Mouse (Mus musculus): ENCODE measurements at regions not wholly inside any gene's neighbourhood (a gene's known extent, or its start where the extent isn't known, plus 50 kb on each side); places are given as distances from the start of the nearest gene placed in this dataset.
A peak's percentile ranks its signal among the peaks of the same experiment; 100 is the strongest.
"Not testable (repeated sequence)": the region's sequence is repeated elsewhere in the genome, so short reads cannot be mapped to it uniquely, and the experiment has no call there.

DNA sequence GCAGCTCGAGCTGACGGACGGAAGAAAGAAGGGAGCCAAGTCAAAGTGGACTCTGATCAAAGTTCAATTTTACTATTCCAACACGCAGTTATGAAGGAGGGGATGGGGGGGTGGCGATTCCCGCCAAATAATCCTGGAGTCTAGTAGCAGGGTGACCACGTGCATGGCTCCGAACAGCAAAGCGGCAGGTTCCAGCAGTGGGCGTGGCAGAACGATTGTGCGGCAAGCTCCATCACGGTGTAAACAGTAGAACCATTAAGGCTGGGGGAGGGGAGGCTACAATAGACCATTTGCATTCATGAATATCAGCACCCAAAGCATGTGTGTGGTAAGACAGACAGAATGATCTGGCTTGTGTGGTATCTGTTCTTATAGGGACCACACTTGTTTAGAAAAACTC, 237.6 kb downstream of the Sorl1 start:
- WGBS = 91% methylated on average over 13 of the region's 13 CpGs
- not testable (repeated sequence) for H3K27ac ChIP-seq (ENCODE audit: poor library complexity, severe bottlenecking); ATAC-seq (ENCODE audit: insufficient number of reproducible peaks, low FRiP score)

DNA sequence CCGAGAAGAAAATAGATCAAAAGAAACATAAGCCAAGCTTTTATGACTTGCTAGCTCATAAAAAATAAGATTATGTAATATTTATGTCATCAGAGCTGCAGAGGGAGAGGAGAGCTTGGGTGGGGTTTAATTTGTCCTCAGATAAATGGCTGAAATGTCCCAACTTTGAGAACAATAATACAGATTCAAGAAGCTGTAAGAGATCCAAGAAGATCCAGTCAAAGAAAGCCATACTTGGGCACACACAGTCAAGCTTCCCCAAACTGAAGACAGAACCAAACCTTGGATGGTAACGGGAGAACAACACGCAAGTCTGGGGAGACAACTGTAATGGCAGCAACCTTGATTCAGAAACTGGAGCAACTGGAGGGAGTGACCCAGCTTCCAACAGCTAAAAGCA, 243.6 kb downstream of the Sorl1 start:
- Histone ChIP-seq H3K9ac (no peak overlapping the region), H3K4me3 (no peak overlapping the region), H3K9me3 (replicated peaks) (no peaks in the 10 kb centered on the region), H3K27me3 (replicated peaks) (no peaks in the 10 kb centered on the region), H3K4me2 (no peak overlapping the region), H3K36me3 (no peaks in the 10 kb centered on the region), H3K4me1 (replicated peaks) (peaks cover 24% of the 10 kb centered on the region), H3K27ac (ENCODE audit: poor library complexity, severe bottlenecking) (no peak overlapping the region)
- 91% methylated on average over 3 of the region's 3 CpGs for WGBS
- ATAC-seq (ENCODE audit: insufficient number of reproducible peaks, low FRiP score) = no peak

More for the DNA sequence above, 237.6 kb downstream of the Sorl1 start:
- not testable (repeated sequence) for H3K36me3 ChIP-seq; H3K9me3 ChIP-seq (replicated peaks); H3K9ac ChIP-seq; H3K4me2 ChIP-seq; H3K4me3 ChIP-seq; H3K27me3 ChIP-seq (replicated peaks)
- peaks cover 18% of the 10 kb centered on the region for H3K4me1 ChIP-seq (replicated peaks)

DNA sequence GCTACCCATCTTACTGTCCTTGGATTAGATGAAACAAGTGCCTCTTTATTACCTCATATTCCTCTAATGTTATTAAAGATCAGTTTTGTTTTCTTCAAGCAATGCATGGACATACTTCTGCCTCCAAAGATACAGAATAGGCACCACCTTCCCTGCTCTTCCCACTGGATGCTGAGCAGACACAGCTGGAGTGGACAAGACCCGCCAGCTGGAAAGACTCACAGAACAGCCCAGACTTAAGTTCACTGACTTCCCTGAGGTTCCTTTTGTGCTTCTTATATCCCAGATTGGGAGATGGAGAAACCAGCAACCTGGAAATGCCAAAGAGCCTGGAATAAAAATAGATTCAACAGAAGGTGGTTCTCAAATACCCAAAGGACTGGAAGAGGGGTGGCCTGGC, 245.0 kb downstream of the Sorl1 start:
- Histone ChIP-seq H3K27ac (ENCODE audit: poor library complexity, severe bottlenecking) (no peak overlapping the region), H3K36me3 (no peaks in the 10 kb centered on the region), H3K4me3 (no peak overlapping the region), H3K9me3 (replicated peaks) (no peaks in the 10 kb centered on the region), H3K4me2 (no peak overlapping the region), H3K27me3 (replicated peaks) (no peaks in the 10 kb centered on the region), H3K4me1 (replicated peaks) (peaks cover 24% of the 10 kb centered on the region), H3K9ac (no peak overlapping the region)
- 74% methylated on average over 1 of the region's 1 CpGs for WGBS
- no peak for ATAC-seq (ENCODE audit: insufficient number of reproducible peaks, low FRiP score)

DNA sequence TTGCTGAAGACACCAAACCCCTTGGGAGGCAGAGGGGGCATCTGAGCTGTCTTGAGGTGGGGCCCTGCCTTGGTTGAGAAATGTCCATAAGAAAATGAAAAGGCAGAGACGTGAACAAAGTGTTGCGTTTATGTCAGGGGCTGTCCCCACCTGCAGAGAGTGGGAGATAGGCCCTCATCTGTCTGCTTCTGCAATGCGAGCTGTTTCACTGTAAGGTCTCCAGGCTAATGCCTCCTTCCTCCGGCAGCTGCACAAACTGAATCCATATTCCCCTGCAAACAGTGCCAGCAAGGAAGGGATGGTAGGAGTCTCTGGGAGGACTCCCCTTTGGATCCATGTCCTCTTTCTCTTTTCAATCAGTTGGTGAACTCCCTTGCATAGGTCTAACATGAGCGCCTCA, 263.0 kb downstream of the Sorl1 start:
- Histone ChIP-seq H3K36me3 (no peaks in the 10 kb centered on the region), H3K4me3 (no peak overlapping the region), H3K4me2 (peak overlapping the region; percentile 50), H3K27ac (ENCODE audit: poor library complexity, severe bottlenecking) (peak overlapping the region; percentile 86), H3K9me3 (replicated peaks) (no peaks in the 10 kb centered on the region), H3K27me3 (replicated peaks) (no peaks in the 10 kb centered on the region), H3K4me1 (replicated peaks) (peaks cover 31% of the 10 kb centered on the region), H3K9ac (peak overlapping the region; percentile 44; the same call in 1 of the 2 replicates)
- ATAC-seq (ENCODE audit: insufficient number of reproducible peaks, low FRiP score) = no peak
- 44% methylated on average over 5 of the region's 5 CpGs for WGBS

DNA sequence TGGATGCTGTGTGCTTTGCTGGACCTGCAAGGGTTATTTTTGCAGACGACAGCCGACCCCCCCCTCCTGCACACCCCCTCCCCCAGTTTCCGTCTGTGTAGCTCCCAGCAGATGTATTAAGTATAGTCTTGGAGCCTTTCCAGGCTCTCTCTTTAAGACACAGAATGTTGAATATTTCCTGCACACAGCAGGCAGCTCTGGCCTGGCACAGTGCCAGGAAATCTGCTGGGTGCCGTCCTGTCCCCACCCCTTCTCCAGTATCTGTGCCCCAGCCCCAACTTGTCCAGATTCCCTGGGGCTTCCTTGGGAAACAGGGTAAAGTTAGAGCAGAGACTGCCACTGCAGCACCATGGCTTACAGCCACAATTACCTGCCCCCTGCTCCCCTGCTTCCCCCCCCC, 263.4 kb downstream of the Sorl1 start:
- ATAC-seq (ENCODE audit: insufficient number of reproducible peaks, low FRiP score) = peak; percentile 92
- Histone ChIP-seq H3K27ac (ENCODE audit: poor library complexity, severe bottlenecking) (peak overlapping the region; percentile 86), H3K9ac (peak overlapping the region; percentile 44; the same call in 1 of the 2 replicates), H3K27me3 (replicated peaks) (no peaks in the 10 kb centered on the region), H3K4me3 (no peak overlapping the region), H3K9me3 (replicated peaks) (no peaks in the 10 kb centered on the region), H3K36me3 (no peaks in the 10 kb centered on the region), H3K4me2 (peak overlapping the region; percentile 50), H3K4me1 (replicated peaks) (peaks cover 31% of the 10 kb centered on the region)
- WGBS = 3% methylated on average over 4 of the region's 4 CpGs

DNA sequence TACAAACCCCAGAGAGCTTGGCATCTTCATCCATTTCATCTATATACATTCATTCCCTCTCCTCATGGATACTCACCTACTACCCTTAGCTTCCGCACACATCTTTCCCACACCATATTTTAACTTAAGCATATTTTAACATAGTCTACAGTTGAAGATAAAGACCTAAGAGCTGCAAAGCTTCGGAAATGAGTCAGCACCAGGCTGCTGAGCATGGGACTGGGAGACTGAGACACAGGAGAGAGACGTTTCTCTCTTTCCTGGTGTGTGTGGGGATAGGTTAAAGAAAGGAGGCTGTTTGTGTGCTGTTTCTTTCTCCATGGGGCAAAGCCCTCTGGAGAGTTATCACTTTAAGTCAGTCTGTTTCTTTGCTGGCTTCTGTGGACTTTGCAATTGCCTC, 264.3 kb downstream of the Sorl1 start:
- H3K4me1 ChIP-seq (replicated peaks) = peaks cover 31% of the 10 kb centered on the region
- no peak for ATAC-seq (ENCODE audit: insufficient number of reproducible peaks, low FRiP score)
- no peaks in the 10 kb centered on the region for H3K27me3 ChIP-seq (replicated peaks)
- H3K36me3 ChIP-seq = no peaks in the 10 kb centered on the region
- H3K4me3 ChIP-seq = no peak overlapping the region
- no peak overlapping the region; the same call in 1 of the 2 replicates for H3K9ac ChIP-seq
- peak overlapping the region; percentile 86 for H3K27ac ChIP-seq (ENCODE audit: poor library complexity, severe bottlenecking)
- 47% methylated on average over 3 of the region's 3 CpGs for WGBS
- H3K4me2 ChIP-seq = peak overlapping the region; percentile 50; the same call in 1 of the 2 replicates
- H3K9me3 ChIP-seq (replicated peaks) = no peaks in the 10 kb centered on the region

DNA sequence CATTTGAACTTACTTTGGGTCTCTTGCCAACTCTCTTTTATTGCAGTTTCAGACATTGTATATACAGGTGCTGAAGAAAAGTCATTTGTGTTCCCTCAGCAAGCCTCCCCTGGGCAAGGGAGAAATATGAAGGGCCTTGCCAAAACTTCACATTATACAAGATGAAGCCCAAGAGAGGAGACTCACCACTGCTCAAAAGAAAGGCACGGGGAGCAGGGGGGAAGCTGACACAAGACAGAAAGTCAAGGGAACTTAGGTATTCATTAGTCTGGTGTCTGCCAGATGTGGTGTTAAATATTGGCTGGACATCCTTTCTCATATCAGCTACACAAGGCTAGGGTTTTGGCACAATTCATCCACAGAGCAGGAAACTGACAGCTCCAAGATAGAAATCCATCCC, 272.0 kb downstream of the Sorl1 start:
- no peaks in the 10 kb centered on the region for H3K9me3 ChIP-seq (replicated peaks)
- H3K36me3 ChIP-seq = no peaks in the 10 kb centered on the region
- WGBS = 68% methylated on average over 1 of the region's 1 CpGs
- H3K27ac ChIP-seq (ENCODE audit: poor library complexity, severe bottlenecking) = no peak overlapping the region
- ATAC-seq (ENCODE audit: insufficient number of reproducible peaks, low FRiP score) = no peak
- H3K4me1 ChIP-seq (replicated peaks) = no peaks in the 10 kb centered on the region
- no peak overlapping the region for H3K9ac ChIP-seq
- H3K4me2 ChIP-seq = no peak overlapping the region
- H3K4me3 ChIP-seq = no peak overlapping the region
- H3K27me3 ChIP-seq (replicated peaks) = no peaks in the 10 kb centered on the region

DNA sequence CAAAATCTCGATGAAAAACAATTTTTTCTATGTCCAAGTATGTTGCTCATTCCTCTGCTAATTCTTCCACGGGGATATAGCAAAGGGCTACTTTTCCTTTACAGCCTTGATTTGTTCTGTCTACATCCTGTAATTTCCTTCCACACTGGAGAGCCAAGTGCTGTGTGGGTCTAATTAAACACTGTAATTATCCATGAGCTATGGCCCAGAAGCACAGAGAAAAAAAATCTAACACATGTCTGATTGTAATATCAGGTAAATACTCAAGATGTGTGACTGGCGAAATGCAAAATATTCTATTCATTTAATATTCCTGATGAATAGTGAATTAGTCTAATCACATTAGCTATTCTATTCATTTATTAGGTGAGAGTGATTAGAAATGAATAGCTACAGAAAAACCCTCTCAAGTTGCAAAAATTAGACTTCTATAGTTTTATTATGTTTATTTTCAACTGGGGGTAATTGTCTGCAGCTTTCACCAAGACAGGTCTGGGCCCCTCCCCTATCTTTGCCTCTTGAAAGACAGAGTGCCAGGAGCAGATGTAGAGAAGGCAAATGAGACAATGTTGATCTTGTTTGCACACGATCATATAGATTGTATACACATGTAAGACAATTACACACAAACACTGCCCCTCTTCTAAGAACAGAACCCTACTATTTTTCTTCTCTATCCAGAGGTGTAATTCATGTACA, 274.3 kb downstream of the Sorl1 start:
- H3K4me1 ChIP-seq (replicated peaks) = peaks cover 10% of the 10 kb centered on the region; the same call in 1 of the 2 replicates

DNA sequence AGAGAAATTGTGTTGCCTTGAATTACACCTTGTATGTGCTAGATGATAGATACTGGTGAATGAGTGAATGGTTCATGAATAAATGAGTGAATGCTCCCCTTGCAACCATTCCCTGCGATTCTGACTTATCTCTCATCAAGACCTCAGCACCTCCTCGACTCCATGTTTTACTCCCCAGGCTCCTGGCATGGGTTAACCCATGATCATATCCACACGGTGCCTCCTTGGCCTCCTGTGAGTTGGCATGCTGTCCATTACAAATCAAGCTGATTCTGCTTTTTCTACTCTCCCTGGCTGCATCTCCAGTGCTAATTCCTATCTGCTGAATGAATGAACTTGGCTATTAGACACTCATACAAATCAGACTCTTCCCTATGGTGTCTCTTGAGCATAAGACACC, 279.5 kb downstream of the Sorl1 start:
- Histone ChIP-seq H3K27me3 (replicated peaks) (no peaks in the 10 kb centered on the region), H3K9me3 (replicated peaks) (no peaks in the 10 kb centered on the region), H3K27ac (ENCODE audit: poor library complexity, severe bottlenecking) (no peak overlapping the region), H3K9ac (no peak overlapping the region), H3K4me3 (no peak overlapping the region), H3K4me2 (no peak overlapping the region), H3K4me1 (replicated peaks) (peaks cover 10% of the 10 kb centered on the region; the same call in 1 of the 2 replicates), H3K36me3 (no peaks in the 10 kb centered on the region)
- no peak for ATAC-seq (ENCODE audit: insufficient number of reproducible peaks, low FRiP score)
- WGBS = 71% methylated on average over 3 of the region's 3 CpGs

More for the DNA sequence above, 274.3 kb downstream of the Sorl1 start:
- Histone ChIP-seq H3K27me3 (replicated peaks) (no peaks in the 10 kb centered on the region), H3K4me3 (no peak overlapping the region), H3K27ac (ENCODE audit: poor library complexity, severe bottlenecking) (no peak overlapping the region), H3K9me3 (replicated peaks) (no peaks in the 10 kb centered on the region), H3K9ac (no peak overlapping the region), H3K4me2 (no peak overlapping the region), H3K36me3 (no peaks in the 10 kb centered on the region)
- no peak for ATAC-seq (ENCODE audit: insufficient number of reproducible peaks, low FRiP score)
- WGBS = 71% methylated on average over 4 of the region's 4 CpGs

DNA sequence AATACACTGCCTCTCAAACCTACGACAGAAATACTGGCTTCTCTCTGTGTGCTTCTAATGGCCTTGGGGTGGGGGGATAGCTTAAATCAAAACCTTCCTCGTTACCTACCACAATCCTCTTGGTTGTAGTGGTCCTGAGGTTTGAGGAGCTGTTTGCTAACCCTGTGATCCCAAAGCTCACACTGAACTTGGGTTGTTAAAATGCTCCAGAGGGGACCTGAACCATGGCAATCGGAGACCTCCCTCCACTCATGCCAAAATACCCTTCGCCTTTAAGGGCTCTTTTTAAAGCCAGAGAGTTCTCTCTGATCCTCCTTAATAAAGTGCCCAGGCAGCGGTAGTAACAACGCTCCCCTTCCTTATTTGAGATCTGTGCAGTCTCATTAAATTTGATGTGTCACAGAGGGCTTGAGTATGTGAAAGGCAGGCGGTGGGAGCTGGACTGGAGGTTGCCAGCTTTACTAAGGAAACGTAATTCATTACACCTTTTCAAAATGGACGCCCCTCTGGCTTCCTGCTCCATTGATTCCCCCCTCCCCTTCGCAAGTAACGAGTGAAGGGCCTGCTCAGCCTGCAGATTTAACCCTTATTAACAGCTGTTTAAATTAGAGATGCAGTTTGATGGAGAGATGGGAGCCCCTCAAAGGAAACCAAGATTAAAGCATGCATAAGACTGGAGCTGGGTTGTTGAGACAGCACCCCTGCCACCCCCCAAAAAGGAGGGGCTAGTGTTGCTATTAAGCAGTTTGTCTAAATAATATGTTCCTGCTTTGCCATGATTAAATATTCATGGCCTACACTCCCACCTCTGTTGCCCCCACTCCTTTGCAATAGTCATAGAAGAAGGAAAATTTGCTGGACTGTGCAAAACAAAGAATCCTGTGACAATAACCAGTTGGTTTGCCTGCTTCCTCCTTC, 289.4 kb downstream of the Sorl1 start:
- Histone ChIP-seq H3K27ac (ENCODE audit: poor library complexity, severe bottlenecking) (no peak overlapping the region), H3K4me1 (replicated peaks) (no peaks in the 10 kb centered on the region), H3K4me2 (no peak overlapping the region), H3K9me3 (replicated peaks) (peaks cover 10% of the 10 kb centered on the region), H3K36me3 (no peaks in the 10 kb centered on the region), H3K4me3 (no peak overlapping the region), H3K27me3 (replicated peaks) (no peaks in the 10 kb centered on the region), H3K9ac (no peak overlapping the region)
- 71% methylated on average over 11 of the region's 11 CpGs for WGBS
- no peak for ATAC-seq (ENCODE audit: insufficient number of reproducible peaks, low FRiP score)

DNA sequence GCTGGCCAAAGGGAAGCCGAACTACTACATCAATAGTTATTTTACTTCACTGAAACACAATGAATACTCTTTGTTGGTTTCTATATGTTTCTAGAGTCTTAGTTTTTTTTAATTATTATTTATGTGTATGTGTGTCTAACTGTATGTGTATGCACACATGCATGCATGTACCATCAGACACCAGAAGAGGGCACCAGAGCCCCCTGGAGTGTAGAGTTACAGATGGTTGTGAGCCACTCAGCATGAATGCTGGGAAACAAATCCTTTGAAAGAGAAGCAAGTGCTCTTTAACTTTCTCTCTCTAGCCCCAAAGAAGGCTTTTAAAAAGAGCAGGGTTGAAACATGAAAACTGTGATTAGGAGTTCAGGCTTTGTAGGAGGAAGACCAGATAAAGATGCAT, 290.7 kb downstream of the Sorl1 start:
- Histone ChIP-seq H3K9me3 (replicated peaks) (peaks cover 10% of the 10 kb centered on the region), H3K36me3 (no peaks in the 10 kb centered on the region), H3K27me3 (replicated peaks) (no peaks in the 10 kb centered on the region), H3K4me2 (no peak overlapping the region), H3K27ac (ENCODE audit: poor library complexity, severe bottlenecking) (no peak overlapping the region), H3K4me1 (replicated peaks) (no peaks in the 10 kb centered on the region), H3K9ac (no peak overlapping the region), H3K4me3 (no peak overlapping the region)
- ATAC-seq (ENCODE audit: insufficient number of reproducible peaks, low FRiP score) = no peak
- WGBS = 97% methylated on average over 1 of the region's 1 CpGs
